Mouse (Mus musculus): ENCODE measurements around the gene Ralgps1. TPM values are rescaled to one million over a fixed set of nuclear protein-coding genes. Genes with fewer than 3 reads are reported as not detected.

The Ralgps1 gene
- polyA plus RNA-seq, 1 experiment: 48.7 TPM

GRCm38 (mm10) chr2:33165710-33166374 lies 205.4 kb downstream of the Ralgps1 start:
- no peak overlapping the region for H3K4me3 ChIP-seq (replicated peaks; ENCODE audit: insufficient read depth, low read depth, low read length)
- TF ChIP-seq CTCF (IDR thresholded peaks at IDR 0.05; ENCODE audit: borderline replicate concordance, insufficient read depth, low read depth, low read length): no peak
- no peak for TF ChIP-seq POLR2A (IDR thresholded peaks at IDR 0.05; ENCODE audit: borderline replicate concordance, insufficient read depth, low read length)
- DNase-seq: no peak
- 56% methylated on average over 7 of the region's 7 CpGs for WGBS
- no peak overlapping the region for H3K27ac ChIP-seq (ENCODE audit: insufficient read depth, low read length)
- H3K4me1 ChIP-seq (ENCODE audit: control insufficient read depth, insufficient read depth, low read length): peaks cover 27% of the 10 kb centered on the region
- no peaks in the 10 kb centered on the region for H3K27me3 ChIP-seq (ENCODE audit: control insufficient read depth, insufficient read depth, low read length)

DNA sequence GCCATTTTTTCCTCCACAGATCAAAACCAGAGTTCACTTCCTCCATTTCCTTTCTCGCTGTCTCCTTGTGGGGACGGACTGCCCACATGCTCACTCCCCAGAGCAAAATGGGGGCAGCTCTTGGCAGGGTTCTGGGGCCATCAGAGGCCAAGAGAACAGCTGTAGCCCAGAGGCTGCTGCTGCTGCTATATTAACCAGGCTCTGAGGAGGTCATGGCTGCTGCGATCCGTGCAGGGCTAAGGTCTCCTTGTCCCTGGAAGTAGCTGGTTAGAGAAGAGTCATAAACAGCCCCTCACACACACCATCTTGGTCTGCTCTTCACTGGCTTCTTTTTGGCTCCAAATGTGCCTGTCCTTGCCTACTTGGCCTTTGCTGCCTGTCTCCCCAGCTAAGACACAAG lies 206.1 kb downstream of the Ralgps1 start:
- TF ChIP-seq CTCF (IDR thresholded peaks at IDR 0.05; ENCODE audit: borderline replicate concordance, insufficient read depth, low read depth, low read length) (no peak), POLR2A (IDR thresholded peaks at IDR 0.05; ENCODE audit: borderline replicate concordance, insufficient read depth, low read length) (no peak)
- no peak for DNase-seq
- H3K27me3 ChIP-seq (ENCODE audit: control insufficient read depth, insufficient read depth, low read length): no peaks in the 10 kb centered on the region
- 46% methylated on average over 4 of the region's 4 CpGs for WGBS
- no peak overlapping the region for H3K4me3 ChIP-seq (replicated peaks; ENCODE audit: insufficient read depth, low read depth, low read length)
- H3K27ac ChIP-seq (ENCODE audit: insufficient read depth, low read length): no peak overlapping the region
- H3K4me1 ChIP-seq (ENCODE audit: control insufficient read depth, insufficient read depth, low read length): peaks cover 27% of the 10 kb centered on the region

DNA sequence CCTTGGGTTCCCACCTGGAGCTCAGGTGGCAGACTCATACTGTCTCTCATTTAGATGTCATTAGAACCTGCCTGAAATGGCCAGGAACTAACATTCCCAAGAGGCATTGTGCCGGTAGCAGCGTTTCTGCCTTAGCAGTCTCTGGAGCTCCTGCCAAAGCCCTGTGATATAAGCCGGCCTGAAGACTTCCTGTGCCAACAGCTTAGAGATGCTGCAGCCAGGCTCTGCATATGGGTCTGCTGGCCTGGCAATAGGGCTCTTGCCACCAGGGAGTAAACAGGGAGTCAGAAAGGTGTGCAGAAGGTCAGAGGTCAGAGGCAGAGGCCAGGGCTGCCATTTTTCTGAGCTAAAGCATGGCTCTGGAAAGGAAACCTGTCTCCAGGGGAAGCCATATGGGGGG lies 206.6 kb downstream of the Ralgps1 start:
- Histone ChIP-seq H3K27ac (ENCODE audit: insufficient read depth, low read length) (peak overlapping the region; percentile 10; the same call in 1 of the 2 replicates), H3K27me3 (ENCODE audit: control insufficient read depth, insufficient read depth, low read length) (no peaks in the 10 kb centered on the region), H3K4me1 (ENCODE audit: control insufficient read depth, insufficient read depth, low read length) (peaks cover 27% of the 10 kb centered on the region), H3K4me3 (replicated peaks; ENCODE audit: insufficient read depth, low read depth, low read length) (no peak overlapping the region)
- 5% methylated on average over 3 of the region's 3 CpGs for WGBS
- TF ChIP-seq POLR2A (IDR thresholded peaks at IDR 0.05; ENCODE audit: borderline replicate concordance, insufficient read depth, low read length): no peak
- TF ChIP-seq CTCF (IDR thresholded peaks at IDR 0.05; ENCODE audit: borderline replicate concordance, insufficient read depth, low read depth, low read length): no peak
- DNase-seq: peak; percentile 73 to 82

GRCm38 (mm10) chr2:33162126-33162525 lies 209.2 kb downstream of the Ralgps1 start:
- TF ChIP-seq CTCF (IDR thresholded peaks at IDR 0.05; ENCODE audit: borderline replicate concordance, insufficient read depth, low read depth, low read length): no peak
- no peak for TF ChIP-seq POLR2A (IDR thresholded peaks at IDR 0.05; ENCODE audit: borderline replicate concordance, insufficient read depth, low read length)
- Histone ChIP-seq H3K4me3 (replicated peaks; ENCODE audit: insufficient read depth, low read depth, low read length) (no peak overlapping the region), H3K27me3 (ENCODE audit: control insufficient read depth, insufficient read depth, low read length) (no peaks in the 10 kb centered on the region), H3K27ac (ENCODE audit: insufficient read depth, low read length) (no peak overlapping the region), H3K4me1 (ENCODE audit: control insufficient read depth, insufficient read depth, low read length) (peaks cover 27% of the 10 kb centered on the region)
- DNase-seq: no peak
- WGBS: 47% methylated on average over 2 of the region's 2 CpGs

DNA sequence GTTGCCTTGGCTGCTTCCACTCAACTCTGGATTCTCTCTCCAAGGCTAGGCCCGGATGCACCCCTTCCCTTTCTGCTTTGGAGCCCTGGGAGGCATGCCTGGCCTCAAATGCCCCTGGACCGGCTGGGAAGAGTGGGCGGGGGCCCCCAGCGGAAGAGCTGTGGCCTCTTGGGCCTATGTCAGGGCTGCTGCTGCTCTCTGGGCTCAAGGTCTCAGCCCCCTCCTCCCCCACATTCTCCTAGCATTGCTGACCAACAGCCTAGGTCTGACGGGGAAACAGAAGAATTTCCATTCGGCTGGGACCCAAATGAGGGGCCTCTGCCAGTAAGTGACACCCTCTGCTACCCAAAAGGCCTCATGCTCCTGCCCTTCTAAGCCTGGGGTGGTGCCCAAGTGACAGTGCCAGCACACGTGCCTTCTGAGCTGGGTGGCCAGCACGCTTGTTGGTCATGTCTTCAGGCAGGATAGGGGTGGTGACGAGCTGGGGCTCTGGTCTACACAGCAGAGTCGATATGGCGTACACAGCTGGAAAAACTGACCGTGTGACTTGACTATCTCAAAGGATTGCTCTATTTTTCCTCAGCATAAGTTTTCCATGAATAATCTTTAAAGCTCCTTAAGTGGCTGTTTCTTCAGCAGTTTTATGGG lies 210.8 kb downstream of the Ralgps1 start:
- no peaks in the 10 kb centered on the region for H3K27me3 ChIP-seq (ENCODE audit: control insufficient read depth, insufficient read depth, low read length)
- no peak for DNase-seq
- TF ChIP-seq POLR2A (IDR thresholded peaks at IDR 0.05; ENCODE audit: borderline replicate concordance, insufficient read depth, low read length) (no peak), CTCF (IDR thresholded peaks at IDR 0.05; ENCODE audit: borderline replicate concordance, insufficient read depth, low read depth, low read length) (no peak)
- peaks cover 19% of the 10 kb centered on the region for H3K4me1 ChIP-seq (ENCODE audit: control insufficient read depth, insufficient read depth, low read length)
- 53% methylated on average over 12 of the region's 12 CpGs for WGBS
- no peak overlapping the region for H3K4me3 ChIP-seq (replicated peaks; ENCODE audit: insufficient read depth, low read depth, low read length)
- no peak overlapping the region for H3K27ac ChIP-seq (ENCODE audit: insufficient read depth, low read length)

DNA sequence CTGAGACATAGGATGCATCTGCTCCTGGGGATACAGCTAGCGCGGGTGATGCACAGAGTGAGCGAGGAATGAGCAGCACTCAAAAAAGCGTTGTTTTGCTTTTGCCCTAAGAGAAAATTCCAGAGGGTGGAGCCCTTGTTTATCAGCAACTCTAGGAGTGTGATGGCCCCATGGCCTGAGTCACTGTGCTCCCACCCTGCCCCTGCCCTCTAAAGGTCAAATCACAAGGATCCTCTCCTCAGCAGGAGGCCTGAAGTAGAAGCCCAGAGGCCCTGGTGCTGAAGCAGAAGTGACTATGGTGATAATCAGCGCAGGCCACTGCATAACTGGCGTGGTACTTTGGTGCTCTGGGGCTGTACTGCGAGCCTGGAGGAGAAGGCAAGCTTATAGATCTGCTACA lies 211.7 kb downstream of the Ralgps1 start:
- TF ChIP-seq POLR2A (IDR thresholded peaks at IDR 0.05; ENCODE audit: borderline replicate concordance, insufficient read depth, low read length) (no peak), CTCF (IDR thresholded peaks at IDR 0.05; ENCODE audit: borderline replicate concordance, insufficient read depth, low read depth, low read length) (no peak)
- no peak for DNase-seq
- H3K4me1 ChIP-seq (ENCODE audit: control insufficient read depth, insufficient read depth, low read length): peaks cover 11% of the 10 kb centered on the region
- no peak overlapping the region for H3K4me3 ChIP-seq (replicated peaks; ENCODE audit: insufficient read depth, low read depth, low read length)
- H3K27ac ChIP-seq (ENCODE audit: insufficient read depth, low read length): no peak overlapping the region
- 97% methylated on average over 7 of the region's 7 CpGs for WGBS
- H3K27me3 ChIP-seq (ENCODE audit: control insufficient read depth, insufficient read depth, low read length): no peaks in the 10 kb centered on the region

- TF ChIP-seq CTCF (IDR thresholded peaks at IDR 0.05; ENCODE audit: borderline replicate concordance, insufficient read depth, low read depth, low read length) (no peak), POLR2A (IDR thresholded peaks at IDR 0.05; ENCODE audit: borderline replicate concordance, insufficient read depth, low read length) (no peak)
- H3K4me3 ChIP-seq (replicated peaks; ENCODE audit: insufficient read depth, low read depth, low read length): no peak overlapping the region
- WGBS: 79% methylated on average over 6 of the region's 6 CpGs
- no peak for DNase-seq
- H3K4me1 ChIP-seq (ENCODE audit: control insufficient read depth, insufficient read depth, low read length): peaks cover 4% of the 10 kb centered on the region
- H3K27ac ChIP-seq (ENCODE audit: insufficient read depth, low read length): no peak overlapping the region
- no peaks in the 10 kb centered on the region for H3K27me3 ChIP-seq (ENCODE audit: control insufficient read depth, insufficient read depth, low read length)
These were observed 212.4 kb downstream of the Ralgps1 start for GRCm38 (mm10) chr2:33158895-33159294.

DNA sequence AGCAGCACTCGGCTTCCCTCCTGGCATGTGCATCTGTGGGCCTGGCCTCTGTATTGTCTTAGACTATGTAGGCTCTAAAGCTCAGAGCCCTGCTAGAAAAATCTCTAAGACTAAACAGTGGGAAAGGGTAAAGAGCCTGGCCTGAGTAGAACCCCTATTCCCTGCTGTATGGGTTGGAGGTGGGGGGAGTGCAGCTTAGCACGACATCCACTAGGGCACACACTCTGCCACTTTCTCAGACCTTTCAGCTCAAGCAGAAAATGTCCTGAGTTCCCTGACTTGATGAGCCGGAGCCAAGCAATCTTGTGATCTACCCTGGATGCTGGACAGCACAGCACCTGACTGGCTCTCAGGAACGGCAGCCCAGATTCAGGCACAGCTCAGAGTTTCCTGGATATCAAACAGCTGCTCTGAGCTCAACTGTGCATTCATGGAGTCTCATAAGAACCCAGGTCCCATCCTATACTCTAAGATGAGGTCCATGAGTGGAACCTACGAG lies 215.0 kb downstream of the Ralgps1 start:
- no peak for TF ChIP-seq CTCF (IDR thresholded peaks at IDR 0.05; ENCODE audit: borderline replicate concordance, insufficient read depth, low read depth, low read length)
- no peak for TF ChIP-seq POLR2A (IDR thresholded peaks at IDR 0.05; ENCODE audit: borderline replicate concordance, insufficient read depth, low read length)
- Histone ChIP-seq H3K4me3 (replicated peaks; ENCODE audit: insufficient read depth, low read depth, low read length) (no peak overlapping the region), H3K27me3 (ENCODE audit: control insufficient read depth, insufficient read depth, low read length) (no peaks in the 10 kb centered on the region), H3K27ac (ENCODE audit: insufficient read depth, low read length) (no peak overlapping the region), H3K4me1 (ENCODE audit: control insufficient read depth, insufficient read depth, low read length) (no peaks in the 10 kb centered on the region; the same call in 1 of the 2 replicates)
- no peak for DNase-seq
- WGBS: 51% methylated on average over 5 of the region's 5 CpGs

Measured in cerebellum, adult 2 months (tissue).